ENCODE assay signal across 8 mouse cellular contexts in the genomic region with DNA sequence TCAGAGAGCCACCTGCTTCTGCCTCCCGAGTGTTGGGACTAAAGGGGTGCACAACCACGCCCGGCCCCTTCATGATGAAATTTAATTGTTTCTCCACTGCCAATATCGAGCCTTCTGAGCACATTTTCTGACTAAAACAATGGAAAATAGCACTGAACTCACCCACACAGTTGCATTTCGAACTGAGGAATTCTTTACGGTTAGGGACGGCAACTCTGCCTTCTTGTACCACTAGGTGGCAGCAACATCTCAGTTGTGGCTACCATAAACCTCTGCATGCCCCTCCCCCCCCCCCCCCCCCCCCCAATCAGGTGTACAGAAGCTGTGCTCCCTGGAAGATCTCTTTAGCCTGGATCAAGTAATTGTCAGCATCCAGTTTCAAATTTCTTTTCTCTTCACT. TPM values are rescaled to one million over a fixed set of nuclear protein-coding genes. Genes with fewer than 3 reads are reported as not detected.
DNase-seq lines count a peak whose midpoint lies in the region; ATAC-seq and TF ChIP-seq lines count a peak whose summit lies in the region.

No protein-coding gene starts in this region.

- H3K27me3 ChIP-seq in CH12.LX (replicated peaks), result peaks cover 3% of the 10 kb centered on the region
- peaks cover 3% of the 10 kb centered on the region; the same call in 1 of the 2 replicates for H3K27me3 ChIP-seq in erythroblast, embryonic 14.5 days (ENCODE audit: control insufficient read depth)
- no peaks in the 10 kb centered on the region for H3K27me3 ChIP-seq in liver, embryonic 16.5 days (ENCODE audit: control insufficient read depth, insufficient read depth, low read depth, low read length)
- H3K27me3 ChIP-seq in neural tube, embryonic 11.5 days (ENCODE audit: control insufficient read depth, insufficient read depth, low read length), result no peaks in the 10 kb centered on the region

- H3K9ac ChIP-seq in CH12.LX (ENCODE audit: insufficient read depth, low read depth), result peak overlapping the region; percentile 15
- peak overlapping the region; percentile 4; the same call in 1 of the 2 replicates for H3K9ac ChIP-seq in liver, embryonic 16.5 days (ENCODE audit: low read depth, low read length)
- H3K9ac ChIP-seq in neural tube, embryonic 11.5 days (ENCODE audit: low read length), result no peak overlapping the region

- ATAC-seq in liver, embryonic 16.5 days (ENCODE audit: low read depth), result peak; percentile 76
- ATAC-seq in neural tube, embryonic 11.5 days (ENCODE audit: insufficient read depth, low FRiP score, low TSS enrichment), result peak; percentile 32

- WGBS in liver, embryonic 16.5 days (ENCODE audit: insufficient replicate concordance), result 6% methylated on average over 7 of the region's 7 CpGs
- whole genome bisulfite sequencing in neural tube, embryonic 11.5 days, result 16% methylated on average over 7 of the region's 7 CpGs

- TF ChIP-seq POLR2A in CH12.LX (IDR thresholded peaks at IDR 0.05; ENCODE audit: low read depth, low read length), result no peak

- H3K4me1 ChIP-seq in CH12.LX (ENCODE audit: control insufficient read depth in 1 of 2, insufficient read depth in 2 of 2), result peaks cover 3 to 17% of the 10 kb centered on the region in 2 experiments
- H3K4me1 ChIP-seq in erythroblast, embryonic 14.5 days (ENCODE audit: control insufficient read depth), result peaks cover 19% of the 10 kb centered on the region
- peaks cover 11% of the 10 kb centered on the region for H3K4me1 ChIP-seq in liver, embryonic 16.5 days (ENCODE audit: control insufficient read depth, low read depth, low read length)
- no peaks in the 10 kb centered on the region; the same call in 1 of the 2 replicates for H3K4me1 ChIP-seq in neural tube, embryonic 11.5 days (ENCODE audit: control insufficient read depth, insufficient read depth, low read length)

- H3K36me3 ChIP-seq in CH12.LX (replicated peaks in 1 of 2; ENCODE audit: control insufficient read depth in 1 of 2, insufficient read depth in 1 of 2, low read length in 1 of 2), result no peaks in the 10 kb centered on the region
- H3K36me3 ChIP-seq in erythroblast, embryonic 14.5 days (ENCODE audit: control insufficient read depth), result no peaks in the 10 kb centered on the region
- no peaks in the 10 kb centered on the region for H3K36me3 ChIP-seq in liver, embryonic 16.5 days (ENCODE audit: control insufficient read depth, insufficient read depth)
- H3K36me3 ChIP-seq in neural tube, embryonic 11.5 days (ENCODE audit: control insufficient read depth, insufficient read depth, low read length), result no peaks in the 10 kb centered on the region

- peak overlapping the region; percentile 88 for H3K4me2 ChIP-seq in CH12.LX (ENCODE audit: insufficient read depth, low read depth, poor library complexity, severe bottlenecking)
- H3K4me2 ChIP-seq in liver, embryonic 16.5 days (ENCODE audit: low read depth, low read length), result peak overlapping the region; percentile 59
- H3K4me2 ChIP-seq in neural tube, embryonic 11.5 days (ENCODE audit: low read depth), result no peak overlapping the region

- H3K4me3 ChIP-seq in CH12.LX (replicated peaks in 1 of 3; ENCODE audit: low read depth in 2 of 3, low read length in 2 of 3, poor library complexity in 1 of 3), result peak overlapping the region; percentile 17 to 22 (median 19)
- peak overlapping the region; percentile 41 for H3K4me3 ChIP-seq in erythroblast, embryonic 14.5 days (replicated peaks)
- peak overlapping the region; percentile 32 for H3K4me3 ChIP-seq in liver, embryonic 16.5 days (ENCODE audit: low read depth, low read length)
- H3K4me3 ChIP-seq in neural tube, embryonic 11.5 days (ENCODE audit: low read depth, low read length), result no peak overlapping the region

- TF ChIP-seq CTCF in CH12.LX (conservative IDR thresholded peaks at IDR 0.05 in 1 of 2, IDR thresholded peaks at IDR 0.05 in 1 of 2; ENCODE audit: low read depth in 2 of 2, low read length in 2 of 2), result peak; percentile 39 to 77; a peak in 3 of 4 replicates

- H3K27ac ChIP-seq in CH12.LX (ENCODE audit: insufficient read depth, low read depth), result no peak overlapping the region
- H3K27ac ChIP-seq in liver, embryonic 16.5 days (ENCODE audit: low read length), result peak overlapping the region; percentile 10; the same call in 1 of the 2 replicates
- no peak overlapping the region for H3K27ac ChIP-seq in neural tube, embryonic 11.5 days (ENCODE audit: low read depth, low read length)

- in situ Hi-C loops in CH12.LX (cut with MboI; ENCODE audit: low pct_ligation_motif_present, low pct_unique_long_range_greater_than_20kb, low sequenced_read_pairs), result loop anchor here (25.0 kb wide), 1 partner anchor 332 kb away; the partner anchor contains the start of gene Thnsl2

- H3K79me2 ChIP-seq in CH12.LX (replicated peaks; ENCODE audit: control insufficient read depth, extremely low read depth, insufficient read depth, poor library complexity, severe bottlenecking), result no peaks in the 10 kb centered on the region

- TF ChIP-seq EP300 in CH12.LX (IDR thresholded peaks at IDR 0.05; ENCODE audit: low read length), result no peak

- dilution Hi-C loops in CH12.LX (cut with MboI; ENCODE audit: extremely low pct_ligation_motif_present, extremely low pct_unique_long_range_greater_than_20kb, low sequenced_read_pairs), result no loop called here

- H3K9me3 ChIP-seq in CH12.LX (replicated peaks; ENCODE audit: low read length), result no peaks in the 10 kb centered on the region
- H3K9me3 ChIP-seq in erythroblast, embryonic 14.5 days (ENCODE audit: control insufficient read depth, low read length), result no peaks in the 10 kb centered on the region
- no peaks in the 10 kb centered on the region for H3K9me3 ChIP-seq in liver, embryonic 16.5 days (replicated peaks; ENCODE audit: control insufficient read depth, low read length)
- no peaks in the 10 kb centered on the region for H3K9me3 ChIP-seq in neural tube, embryonic 11.5 days (ENCODE audit: control insufficient read depth, low read length)

- DNase-seq in CH12.LX (ENCODE audit: extremely low read depth), result peak; percentile 82
- peak; percentile 84 for DNase-seq in brain, adult 2 months (ENCODE audit: low read depth, low spot score)
- DNase-seq in heart, postnatal 10 days, result peak; percentile 72 to 79
- peak; percentile 72 to 86 for DNase-seq in kidney, postnatal 36 days
- peak; percentile 59 for DNase-seq in neural tube, embryonic 11.5 days (ENCODE audit: low spot score)
- peak; percentile 47 for DNase-seq in testis, postnatal 14 days (ENCODE audit: low spot score)

- intact Hi-C loops in heart, postnatal 10 days (cut with DNase I), result loop anchor here (1.0 to 5.0 kb wide), 2 partner anchors 91 to 322 kb away; no protein-coding TSS in a partner anchor

- peak; percentile 62 for TF ChIP-seq RAD21 in CH12.LX (IDR thresholded peaks at IDR 0.05; ENCODE audit: low read depth, low read length)

TF ChIP-seq in CH12.LX, 34 proteins besides CTCF, POLR2A, EP300 and RAD21 (continues in another document):
- TF ChIP-seq MAX (IDR thresholded peaks at IDR 0.05; ENCODE audit: low read length), result 0 out of 2 replicates have a peak, but pooled peaks have one; percentile 17
- no peak for TF ChIP-seq ZKSCAN1 (IDR thresholded peaks at IDR 0.05; ENCODE audit: borderline replicate concordance, low read depth, low read length)
- no peak for TF ChIP-seq MAFK (IDR thresholded peaks at IDR 0.05; ENCODE audit: insufficient replicate concordance, low read length)
- no peak for TF ChIP-seq USF2 (conservative IDR thresholded peaks at IDR 0.05; ENCODE audit: low read depth, low read length)
- TF ChIP-seq ZC3H11A (IDR thresholded peaks at IDR 0.05; ENCODE audit: low read depth, low read length), result peak; percentile 18; the same call in 1 of the 2 replicates
- TF ChIP-seq TBP (conservative IDR thresholded peaks at IDR 0.05; ENCODE audit: low read depth, low read length), result no peak
- no peak for TF ChIP-seq PAX5 (IDR thresholded peaks at IDR 0.05; ENCODE audit: low read length)
- TF ChIP-seq BHLHE40 (IDR thresholded peaks at IDR 0.05; ENCODE audit: low read depth, low read length), result 0 out of 2 replicates have a peak, but pooled peaks have one; percentile 12
- TF ChIP-seq USF1 (IDR thresholded peaks at IDR 0.05; ENCODE audit: low read depth, low read length), result no peak
- no peak for TF ChIP-seq MYC (IDR thresholded peaks at IDR 0.05; ENCODE audit: low read depth, low read length)
- no peak for TF ChIP-seq NRF1 (IDR thresholded peaks at IDR 0.05; ENCODE audit: low read depth, low read length)
- no peak for TF ChIP-seq JUN (IDR thresholded peaks at IDR 0.05; ENCODE audit: insufficient read depth, low read depth, low read length)
- no peak for TF ChIP-seq TCF12 (IDR thresholded peaks at IDR 0.05; ENCODE audit: low read depth, low read length)
- TF ChIP-seq ZMIZ1 (IDR thresholded peaks at IDR 0.05; ENCODE audit: low read depth, low read length), result no peak
- TF ChIP-seq KAT2A (IDR thresholded peaks at IDR 0.05; ENCODE audit: insufficient replicate concordance, low read length), result no peak
- TF ChIP-seq MEF2A (IDR thresholded peaks at IDR 0.05; ENCODE audit: borderline replicate concordance, low read depth, low read length), result no peak
- TF ChIP-seq GABPA (IDR thresholded peaks at IDR 0.05; ENCODE audit: insufficient replicate concordance, low read depth, low read length), result no peak
- no peak for TF ChIP-seq JUND (conservative IDR thresholded peaks at IDR 0.05; ENCODE audit: low read depth, low read length)
- TF ChIP-seq ZNF384 (IDR thresholded peaks at IDR 0.05; ENCODE audit: low read depth, low read length), result no peak
- no peak for TF ChIP-seq UBTF (IDR thresholded peaks at IDR 0.05; ENCODE audit: low read depth, low read length)
- 0 out of 2 replicates have a peak, but pooled peaks have one; percentile 52 for TF ChIP-seq CHD2 (IDR thresholded peaks at IDR 0.05; ENCODE audit: low read length)
- TF ChIP-seq ETS1 (conservative IDR thresholded peaks at IDR 0.05; ENCODE audit: low read depth, low read length), result no peak

RNA-seq across cellular contexts. Expression of gene Rpia, which starts 13.2 kb away (rescaled TPM):
- 55.7 and 76.1 TPM in 2 replicates for total RNA-seq in CH12.LX (2012; rRNA removed)
- total RNA-seq in CH12.LX (2014; rRNA removed), result 61.8 and 65.1 TPM in 2 replicates
- 57.8 and 68.9 TPM in 2 replicates for polyA plus RNA-seq in CH12.LX (2012; ENCODE audit: insufficient read length, low read depth)
- polyA plus RNA-seq in erythroblast, embryonic 14.5 days (2012), result 1.7 and 3.0 TPM in 2 replicates
- total RNA-seq in heart, postnatal 10 days (2021), result 10 to 100 TPM in 1 of 2 experiments, 1 to 10 TPM in 1; 7.4 to 11.1 TPM
- 2.0 and 2.3 TPM in 2 replicates for polyA plus RNA-seq in liver, embryonic 16.5 days (2015; fragmentation: Nextera tagmentation; extraction: Ambion mirVana)
- 1.8 and 1.9 TPM in 2 replicates for polyA plus RNA-seq in neural tube, embryonic 11.5 days (2014; fragmentation: Nextera tagmentation; extraction: Ambion mirVana)

RNA-seq across cellular contexts. Expression of gene Eif2ak3, which starts 39.0 kb away (rescaled TPM):
- total RNA-seq in CH12.LX (2012; rRNA removed) (38.9 and 39.5 TPM in 2 replicates), CH12.LX (2014; rRNA removed) (23.1 and 24.9 TPM in 2 replicates)
- polyA plus RNA-seq in CH12.LX (2012; ENCODE audit: insufficient read length, low read depth), result 21.2 and 26.2 TPM in 2 replicates
- polyA plus RNA-seq in erythroblast, embryonic 14.5 days (2012), result 0.09 and 0.44 TPM in 2 replicates
- total RNA-seq in heart, postnatal 10 days (2021), result 10 to 100 TPM; 12.6 to 13.4 TPM
- polyA plus RNA-seq in liver, embryonic 16.5 days (2015; fragmentation: Nextera tagmentation; extraction: Ambion mirVana), result 4.1 and 4.8 TPM in 2 replicates
- 10.7 and 10.9 TPM in 2 replicates for polyA plus RNA-seq in neural tube, embryonic 11.5 days (2014; fragmentation: Nextera tagmentation; extraction: Ambion mirVana)

Comparison
In these comparisons a context has a peak if more than half of its experiments do, and no peak if none do; other contexts are left out.
1. RNA of gene Rpia, which starts 13.2 kb away (polyA plus RNA-seq): 57.8 to 68.9 TPM in CH12.LX; 2.0 to 2.3 TPM in liver, embryonic 16.5 days, 1.8 to 1.9 TPM in neural tube, embryonic 11.5 days and 1.7 to 3.0 TPM in erythroblast, embryonic 14.5 days; every median in the first group is over 10 times any median in the second.
2. Peak in every context shown above with its lines, with median percentiles within 50 percentile points of each other: DNase-seq.